14 mouse cellular contexts compared by ENCODE assay signal in genomic region chr14:46634656-46635244, GRCm38 (mm10).
A peak's percentile ranks its signal among the peaks of the same experiment; 100 is the strongest.
DNase-seq lines count a peak whose midpoint lies in the region; ATAC-seq and TF ChIP-seq lines count a peak whose summit lies in the region.
"Had no signal": no experiment of that assay in that cellular context is flagged by ENCODE, and none has a peak within 500 bp of the region (broad histone marks: within the 10 kb centered on the region; RNA-seq: fewer than 3 reads in every experiment).

No protein-coding gene starts in this region.

- no peaks in the 10 kb centered on the region for H3K9me3 ChIP-seq in lung, postnatal 0 days (ENCODE audit: low read length)
- no peaks in the 10 kb centered on the region for H3K9me3 ChIP-seq in limb, embryonic 15.5 days
- H3K9me3 ChIP-seq: embryonic facial prominence, embryonic 13.5 days; forebrain, embryonic 15.5 days; liver, embryonic 15.5 days; midbrain, embryonic 15.5 days had no signal

- WGBS in lung, postnatal 0 days: 45% methylated on average over 12 of the region's 12 CpGs
- WGBS in limb, embryonic 15.5 days: 33% methylated on average over 12 of the region's 12 CpGs

- peak overlapping the region; percentile 8; the same call in 1 of the 2 replicates for H3K4me2 ChIP-seq in lung, postnatal 0 days (replicated peaks; ENCODE audit: low read depth, low read length)
- no peak overlapping the region for H3K4me2 ChIP-seq in limb, embryonic 15.5 days
- H3K4me2 ChIP-seq: embryonic facial prominence, embryonic 13.5 days; forebrain, embryonic 15.5 days; hindbrain, embryonic 14.5 days; liver, embryonic 15.5 days; midbrain, embryonic 15.5 days had no signal

- ATAC-seq in lung, postnatal 0 days: 0 out of 2 replicates have a peak, but pooled peaks have one; percentile 9
- ATAC-seq in limb, embryonic 15.5 days (ENCODE audit: insufficient number of reproducible peaks, low FRiP score, low TSS enrichment, low read depth): no peak
- ATAC-seq: forebrain, embryonic 15.5 days; midbrain, embryonic 15.5 days had no signal

- H3K4me1 ChIP-seq in lung, postnatal 0 days (ENCODE audit: insufficient read depth, low read depth, low read length): peaks cover 7% of the 10 kb centered on the region; the same call in 1 of the 2 replicates
- peaks cover 18% of the 10 kb centered on the region for H3K4me1 ChIP-seq in limb, embryonic 15.5 days
- H3K4me1 ChIP-seq: forebrain, embryonic 15.5 days; liver, embryonic 15.5 days; midbrain, embryonic 15.5 days had no signal

- H3K36me3 ChIP-seq in lung, postnatal 0 days (ENCODE audit: insufficient read depth, low read length): no peaks in the 10 kb centered on the region
- H3K36me3 ChIP-seq in limb, embryonic 15.5 days: no peaks in the 10 kb centered on the region
- H3K36me3 ChIP-seq: embryonic facial prominence, embryonic 13.5 days; forebrain, embryonic 15.5 days; liver, embryonic 15.5 days; midbrain, embryonic 15.5 days had no signal

- H3K4me3 ChIP-seq in lung, postnatal 0 days (ENCODE audit: low read depth, low read length): no peak overlapping the region
- no peak overlapping the region for H3K4me3 ChIP-seq in limb, embryonic 15.5 days
- H3K4me3 ChIP-seq: embryonic facial prominence, embryonic 13.5 days; forebrain, embryonic 15.5 days; liver, embryonic 15.5 days; midbrain, embryonic 15.5 days had no signal

- TF ChIP-seq EP300 in lung, postnatal 0 days (IDR thresholded peaks at IDR 0.05): no peak

- H3K9ac ChIP-seq in lung, postnatal 0 days (replicated peaks; ENCODE audit: low read depth): no peak overlapping the region
- H3K9ac ChIP-seq in limb, embryonic 15.5 days: no peak overlapping the region
- H3K9ac ChIP-seq: embryonic facial prominence, embryonic 13.5 days; forebrain, embryonic 15.5 days; hindbrain, embryonic 14.5 days; liver, embryonic 15.5 days; midbrain, embryonic 15.5 days had no signal

- H3K27ac ChIP-seq in lung, postnatal 0 days (ENCODE audit: low read length): no peak overlapping the region
- peak overlapping the region; percentile 22; the same call in 1 of the 2 replicates for H3K27ac ChIP-seq in limb, embryonic 15.5 days
- H3K27ac ChIP-seq: embryonic facial prominence, embryonic 13.5 days; forebrain, embryonic 15.5 days; hindbrain, embryonic 14.5 days; liver, embryonic 15.5 days; midbrain, embryonic 15.5 days had no signal

- H3K27me3 ChIP-seq in lung, postnatal 0 days (replicated peaks; ENCODE audit: insufficient read depth, low read length): no peaks in the 10 kb centered on the region
- H3K27me3 ChIP-seq in limb, embryonic 15.5 days: no peaks in the 10 kb centered on the region
- H3K27me3 ChIP-seq: embryonic facial prominence, embryonic 13.5 days; liver, embryonic 15.5 days; midbrain, embryonic 15.5 days had no signal

- peak; percentile 11 for DNase-seq in heart, postnatal 4 days
- DNase-seq in heart, adult 18-20 months: no peak
- peak; percentile 21 for DNase-seq in lung, postnatal 0 days (ENCODE audit: low spot score)
- DNase-seq in lung, postnatal 4 days: no peak
- peak; percentile 19 for DNase-seq in R1 (ENCODE audit: low read depth, low spot score)
- no peak for DNase-seq in cerebellum, adult 11-12 months
- DNase-seq: cerebellum, adult 2 months; thymus, postnatal 36 days had no signal

- TF ChIP-seq CTCF in lung, postnatal 0 days (IDR thresholded peaks at IDR 0.05): no peak

Comparison
In these comparisons a context has a peak if more than half of its experiments do, and no peak if none do; other contexts are left out.
1. DNase-seq: peak in heart, postnatal 4 days (single experiment), lung, postnatal 0 days (single experiment) and R1 (single experiment); none in heart, adult 18-20 months (0 of 2), lung, postnatal 4 days (0 of 2) and cerebellum, adult 11-12 months (single experiment).